Mouse (Mus musculus) 3T3-L1 (cell line): ENCODE data around the gene Fsip1.

Source experiments
- DNase-seq: peaks from one replicate; pipeline ENCODE4 v3.0.0-alpha.2; 2015; ENCODE audit warnings: low read depth, low spot score

The Fsip1 gene

DNA sequence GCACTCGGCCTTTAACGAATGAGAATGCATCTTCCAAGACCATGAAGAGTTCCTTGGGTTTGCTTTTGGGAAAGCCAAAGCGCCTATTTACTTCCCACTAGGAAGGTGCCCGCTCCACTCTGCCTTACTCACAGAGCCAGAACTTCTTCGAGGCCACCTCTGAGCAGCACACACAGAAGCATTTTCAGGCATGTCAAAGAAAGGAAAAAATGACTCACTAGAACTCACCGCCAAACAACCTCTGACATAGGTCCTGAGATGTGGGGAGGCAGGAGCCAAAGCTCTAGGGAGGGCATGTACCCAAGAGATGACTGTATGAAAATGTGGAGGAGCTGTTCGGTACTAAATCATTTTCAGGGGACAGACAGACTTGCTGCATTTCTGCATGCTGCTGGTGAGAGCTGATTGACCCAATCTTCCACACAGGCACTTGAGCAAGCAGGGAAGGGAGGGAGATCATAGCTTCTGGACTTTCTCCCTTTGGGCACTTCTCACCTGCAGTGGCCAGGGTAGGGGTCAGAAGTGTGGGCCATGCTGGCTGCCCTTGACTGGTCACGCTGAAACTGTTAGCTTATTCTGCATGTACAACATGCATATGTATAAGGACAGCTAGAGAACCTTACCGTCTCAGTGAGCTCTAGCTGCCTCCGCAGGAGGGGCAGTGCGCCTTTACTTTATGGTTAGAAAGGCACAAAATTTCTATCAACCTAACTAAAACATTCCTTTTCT is 131.4 kb downstream of the Fsip1 start:
- peak; percentile 67 for DNase-seq

DNA sequence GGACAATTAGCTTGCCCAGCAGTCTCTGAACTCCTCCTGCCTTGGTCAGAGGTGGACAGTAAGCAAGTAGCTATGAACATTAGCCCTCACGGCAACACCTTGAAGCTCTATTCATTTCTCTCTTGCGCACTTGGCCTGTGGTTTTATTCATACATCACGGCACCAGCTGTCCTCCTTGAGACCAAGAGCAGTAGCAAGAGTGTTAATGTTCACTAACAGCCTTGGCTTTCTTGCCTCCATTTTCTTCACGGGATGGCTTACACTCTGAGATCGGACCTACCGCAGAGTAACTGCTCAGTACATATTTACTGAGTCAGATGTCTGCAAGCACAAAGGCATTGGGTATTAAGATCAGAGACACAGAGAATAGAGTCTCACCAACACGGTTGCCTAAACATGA is 132.3 kb downstream of the Fsip1 start:
- DNase-seq: peak; percentile 27

DNA sequence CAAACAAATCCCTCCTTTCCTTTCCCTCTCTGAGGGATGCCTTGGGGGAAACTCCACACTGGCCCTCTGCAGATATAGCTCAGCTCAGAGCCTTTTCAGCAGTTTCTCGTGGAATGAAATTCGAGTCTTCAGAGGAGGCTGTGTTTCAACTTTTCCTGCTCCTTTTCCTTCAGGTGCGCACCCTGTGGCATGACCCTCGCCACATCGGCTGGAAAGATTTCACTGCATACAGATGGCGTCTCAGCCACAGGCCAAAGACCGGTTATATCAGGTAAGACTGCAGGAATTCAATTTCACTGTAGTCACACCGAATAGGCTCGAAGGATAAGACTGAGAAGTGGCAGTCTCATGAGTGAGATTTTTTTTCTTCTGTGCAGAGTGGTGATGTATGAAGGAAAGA is 133.0 kb downstream of the Fsip1 start:
- DNase-seq: no peak

DNA sequence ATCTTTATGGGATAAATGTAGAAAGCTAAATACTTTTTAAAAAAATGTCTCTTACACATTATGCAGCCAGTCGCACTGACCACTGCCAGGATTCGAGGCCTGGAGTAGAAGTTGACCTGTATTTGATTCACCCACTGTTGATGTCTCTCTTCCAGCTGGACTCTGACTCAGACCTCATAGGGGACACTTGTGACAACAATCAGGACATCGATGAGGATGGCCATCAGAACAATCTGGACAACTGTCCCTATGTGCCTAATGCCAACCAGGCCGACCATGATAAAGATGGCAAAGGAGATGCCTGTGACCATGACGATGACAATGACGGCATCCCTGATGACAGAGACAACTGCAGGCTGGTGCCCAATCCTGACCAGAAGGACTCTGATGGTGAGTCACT is 134.5 kb downstream of the Fsip1 start:
- peak; percentile 39 for DNase-seq

DNA sequence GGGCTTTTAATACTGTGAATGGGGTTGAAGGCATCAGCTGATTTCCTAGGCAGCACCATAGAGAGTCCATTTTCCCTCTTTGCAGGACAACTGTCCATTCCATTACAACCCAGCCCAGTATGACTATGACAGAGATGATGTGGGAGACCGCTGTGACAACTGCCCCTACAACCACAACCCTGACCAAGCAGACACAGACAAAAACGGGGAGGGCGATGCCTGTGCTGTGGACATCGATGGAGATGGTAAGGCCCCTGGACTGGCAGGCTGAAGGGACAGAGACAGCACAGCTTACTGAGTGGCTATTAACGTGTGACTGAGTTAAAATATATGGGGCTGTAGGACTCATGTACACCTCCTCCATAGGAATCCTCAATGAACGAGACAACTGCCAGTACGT is 136.0 kb downstream of the Fsip1 start:
- DNase-seq: no peak

DNA sequence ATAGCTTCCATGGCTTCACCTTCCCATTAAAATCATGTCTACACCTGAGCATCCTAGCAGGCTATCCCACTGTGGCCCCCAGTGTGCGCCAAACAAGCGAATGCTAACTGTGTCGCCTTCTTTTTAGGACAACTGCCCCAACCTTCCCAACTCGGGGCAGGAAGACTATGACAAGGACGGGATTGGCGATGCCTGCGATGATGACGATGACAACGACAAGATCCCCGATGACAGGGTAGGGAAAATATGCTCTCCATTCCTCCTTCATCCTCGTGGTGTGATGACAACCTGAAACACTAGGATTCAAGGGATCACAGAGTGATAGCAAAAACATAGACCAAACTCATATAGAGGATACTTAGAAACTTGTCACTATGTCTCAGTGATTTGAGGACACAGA is 136.7 kb downstream of the Fsip1 start:
- DNase-seq: no peak

DNA sequence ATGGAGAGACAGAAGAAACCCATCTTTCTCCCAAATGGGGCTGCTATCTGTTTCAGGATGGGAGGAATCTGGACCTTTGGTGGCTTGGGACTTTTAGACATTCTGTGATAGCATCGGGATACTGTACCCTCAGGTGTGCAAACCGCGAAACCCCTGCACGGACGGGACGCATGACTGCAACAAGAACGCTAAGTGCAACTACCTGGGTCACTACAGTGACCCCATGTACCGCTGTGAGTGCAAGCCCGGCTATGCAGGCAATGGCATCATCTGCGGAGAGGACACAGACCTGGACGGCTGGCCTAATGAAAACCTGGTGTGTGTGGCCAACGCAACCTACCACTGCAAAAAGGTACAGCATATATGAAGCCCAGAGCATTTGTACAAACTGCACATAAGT is 137.1 kb downstream of the Fsip1 start:
- DNase-seq: no peak

DNA sequence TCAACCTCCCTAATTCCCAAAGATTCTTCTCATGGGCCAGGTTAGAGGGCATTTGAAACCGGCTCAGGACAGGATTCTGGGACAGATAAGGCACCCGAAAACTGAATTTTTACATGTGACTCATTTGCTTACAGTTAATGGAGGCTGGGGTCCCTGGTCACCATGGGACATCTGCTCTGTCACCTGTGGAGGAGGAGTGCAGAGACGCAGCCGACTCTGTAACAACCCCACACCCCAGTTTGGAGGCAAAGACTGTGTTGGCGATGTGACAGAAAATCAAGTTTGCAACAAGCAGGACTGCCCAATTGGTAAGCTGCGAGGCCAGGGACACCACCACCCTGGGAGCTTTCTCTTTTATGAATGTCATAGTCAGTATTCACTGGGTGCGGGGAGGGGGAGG is 138.3 kb downstream of the Fsip1 start:
- no peak for DNase-seq

DNA sequence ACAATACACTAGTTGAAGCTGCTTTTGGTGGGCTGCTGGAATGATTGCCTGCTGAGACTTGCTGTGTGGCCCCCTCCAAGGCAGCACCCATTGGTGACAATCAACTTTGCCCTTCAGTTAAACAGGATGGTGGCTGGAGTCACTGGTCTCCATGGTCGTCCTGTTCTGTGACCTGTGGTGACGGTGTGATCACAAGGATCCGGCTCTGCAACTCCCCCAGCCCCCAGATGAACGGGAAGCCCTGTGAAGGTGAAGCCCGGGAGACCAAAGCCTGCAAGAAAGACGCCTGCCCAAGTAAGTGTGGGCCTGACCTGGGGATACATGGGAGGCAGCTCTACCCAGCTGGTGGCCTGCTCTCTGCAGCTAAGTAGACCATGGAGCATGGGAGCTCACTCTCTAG is 138.7 kb downstream of the Fsip1 start:
- DNase-seq: no peak

DNA sequence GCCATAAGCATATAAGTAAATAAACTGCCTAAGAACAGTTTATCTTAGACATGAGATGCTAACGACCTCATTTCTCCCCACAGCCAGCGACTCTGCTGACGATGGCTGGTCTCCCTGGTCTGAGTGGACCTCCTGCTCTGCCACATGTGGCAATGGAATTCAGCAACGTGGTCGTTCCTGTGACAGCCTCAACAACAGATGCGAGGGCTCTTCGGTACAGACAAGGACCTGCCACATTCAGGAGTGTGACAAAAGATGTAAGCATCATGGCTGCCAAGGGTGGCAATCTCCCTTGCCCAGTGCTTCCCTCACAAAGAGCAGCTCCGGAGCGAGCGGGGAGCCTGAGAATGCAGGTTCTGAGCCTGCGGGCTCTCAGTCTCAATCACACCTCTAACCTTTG is 139.4 kb downstream of the Fsip1 start:
- no peak for DNase-seq

DNA sequence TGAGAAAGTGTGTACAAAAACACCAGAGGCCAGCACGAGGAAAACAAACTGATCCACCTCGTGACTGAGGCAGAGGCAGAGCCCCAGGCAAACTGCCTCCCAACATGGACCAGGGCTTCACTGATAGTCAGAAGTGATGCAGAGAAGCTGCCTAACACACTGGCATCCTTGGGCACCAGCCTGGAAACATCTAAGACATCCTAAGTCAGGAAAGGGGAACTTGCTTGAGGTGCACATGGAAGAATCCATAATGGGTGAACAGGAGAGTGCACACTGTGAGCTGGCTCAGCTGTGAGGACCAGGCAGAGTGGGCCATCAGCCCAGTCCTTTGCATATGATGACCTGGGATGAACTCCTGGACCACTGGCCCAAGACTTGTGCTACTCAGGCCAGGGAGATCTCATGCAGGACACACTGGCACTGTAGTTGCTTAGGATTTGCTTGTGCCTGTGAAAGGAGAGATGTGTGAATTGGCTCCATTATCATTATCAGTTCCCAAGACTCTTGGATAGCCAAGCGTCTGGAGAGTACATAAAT is 139.9 kb downstream of the Fsip1 start:
- DNase-seq: no peak

DNA sequence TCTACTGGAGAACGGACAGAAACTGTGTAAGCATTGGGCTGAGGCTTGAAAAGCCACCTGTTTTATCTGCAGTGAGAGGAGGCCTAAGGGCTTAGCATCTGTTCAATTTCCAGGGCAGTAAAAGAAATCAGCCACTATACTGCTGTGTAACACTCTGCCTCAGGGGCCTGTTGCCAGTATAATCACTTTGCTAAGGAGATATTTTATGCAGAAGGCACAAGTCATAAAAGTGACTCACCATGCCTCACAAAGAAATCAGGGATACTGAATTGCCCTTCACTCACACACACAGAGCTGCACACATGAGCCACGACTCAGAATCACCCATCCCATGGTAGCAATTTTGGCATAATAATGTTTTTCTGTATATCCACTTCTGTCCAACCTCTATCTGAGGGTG is 140.6 kb downstream of the Fsip1 start:
- peak; percentile 79 for DNase-seq

DNA sequence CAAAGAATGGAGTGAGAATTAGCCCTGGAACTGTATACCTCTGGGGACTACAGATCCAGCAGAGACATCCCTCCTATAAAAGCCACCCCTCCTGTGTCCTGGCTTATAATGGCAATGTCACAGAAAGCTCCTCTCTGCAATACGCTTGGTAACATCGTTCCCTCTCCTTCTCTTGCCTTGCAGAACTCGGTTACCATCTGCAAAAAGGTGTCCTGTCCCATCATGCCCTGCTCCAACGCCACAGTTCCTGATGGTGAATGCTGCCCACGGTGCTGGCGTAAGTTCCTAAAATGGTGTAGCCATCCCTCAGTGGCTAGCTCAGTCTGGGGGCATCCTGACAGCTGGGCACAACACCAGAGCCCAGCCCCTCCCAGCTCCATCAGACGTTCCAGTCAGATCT is 141.1 kb downstream of the Fsip1 start:
- DNase-seq: no peak

DNA sequence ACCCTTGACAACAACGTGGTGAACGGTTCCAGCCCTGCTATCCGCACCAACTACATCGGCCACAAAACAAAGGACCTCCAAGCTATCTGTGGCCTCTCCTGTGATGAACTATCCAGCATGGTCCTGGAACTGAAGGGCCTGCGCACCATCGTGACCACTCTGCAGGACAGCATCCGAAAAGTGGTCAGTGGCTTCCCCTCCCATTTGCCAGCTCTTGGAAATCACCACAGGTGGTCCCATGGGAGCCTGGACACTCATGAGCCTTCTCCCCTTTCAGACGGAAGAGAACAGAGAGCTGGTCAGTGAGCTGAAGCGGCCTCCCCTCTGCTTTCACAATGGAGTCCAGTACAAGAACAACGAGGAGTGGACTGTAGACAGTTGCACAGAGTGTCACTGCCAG is 142.1 kb downstream of the Fsip1 start:
- DNase-seq: peak; percentile 30

DNA sequence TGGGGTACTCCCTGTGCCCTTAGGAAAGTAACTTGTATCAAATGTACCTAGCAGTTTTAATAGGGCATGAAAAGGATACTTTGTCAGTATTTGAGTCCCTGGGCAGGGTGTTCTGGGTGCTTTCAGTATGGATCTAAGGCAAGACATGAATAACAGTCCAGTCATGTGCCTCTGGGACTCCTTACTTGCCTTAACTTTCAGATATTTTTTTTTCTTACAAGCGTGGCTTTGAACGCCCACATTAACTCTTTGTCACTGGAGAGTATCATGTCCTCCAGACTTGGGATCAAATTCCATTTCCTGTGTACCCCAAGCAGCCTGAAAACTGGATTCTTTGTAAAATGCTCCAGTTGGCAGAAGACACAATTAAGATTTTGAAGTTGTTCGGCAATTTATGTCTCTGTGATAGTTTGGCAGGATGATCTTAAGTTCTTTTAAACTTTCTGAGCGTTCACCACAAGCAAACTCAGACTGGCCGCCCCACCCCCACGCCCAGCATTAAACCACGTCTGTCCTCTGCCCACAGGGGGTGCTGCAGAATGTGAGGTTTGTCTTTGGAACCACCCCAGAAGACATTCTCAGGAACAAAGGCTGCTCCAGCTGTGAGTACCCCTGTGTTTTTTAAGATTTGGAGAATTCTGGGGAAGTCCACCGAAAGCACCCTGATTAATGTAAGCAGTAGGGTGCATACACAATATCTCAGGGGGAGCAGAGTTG is 142.8 kb downstream of the Fsip1 start:
- peak; percentile 85 for DNase-seq

DNA sequence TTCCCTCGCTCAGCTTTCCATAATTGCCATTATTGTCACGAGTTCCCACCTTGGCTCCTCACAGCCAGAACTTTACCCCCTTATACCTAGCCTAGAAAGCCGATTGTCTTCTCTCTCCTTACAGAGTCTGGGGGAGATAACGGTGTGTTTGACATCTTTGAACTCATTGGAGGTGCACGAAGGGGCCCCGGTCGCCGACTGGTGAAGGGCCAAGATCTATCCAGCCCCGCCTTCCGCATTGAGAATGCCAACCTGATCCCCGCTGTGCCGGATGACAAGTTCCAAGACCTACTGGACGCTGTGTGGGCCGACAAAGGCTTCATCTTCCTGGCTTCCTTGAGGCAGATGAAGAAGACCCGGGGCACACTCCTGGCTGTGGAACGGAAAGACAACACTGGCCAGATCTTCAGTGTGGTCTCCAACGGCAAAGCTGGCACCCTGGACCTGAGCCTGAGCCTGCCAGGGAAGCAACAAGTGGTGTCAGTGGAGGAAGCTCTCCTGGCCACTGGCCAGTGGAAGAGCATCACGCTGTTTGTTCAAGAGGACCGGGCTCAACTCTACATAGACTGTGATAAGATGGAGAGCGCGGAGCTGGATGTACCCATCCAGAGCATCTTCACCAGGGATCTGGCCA is 143.8 kb downstream of the Fsip1 start:
- DNase-seq: peak; percentile 63

DNA sequence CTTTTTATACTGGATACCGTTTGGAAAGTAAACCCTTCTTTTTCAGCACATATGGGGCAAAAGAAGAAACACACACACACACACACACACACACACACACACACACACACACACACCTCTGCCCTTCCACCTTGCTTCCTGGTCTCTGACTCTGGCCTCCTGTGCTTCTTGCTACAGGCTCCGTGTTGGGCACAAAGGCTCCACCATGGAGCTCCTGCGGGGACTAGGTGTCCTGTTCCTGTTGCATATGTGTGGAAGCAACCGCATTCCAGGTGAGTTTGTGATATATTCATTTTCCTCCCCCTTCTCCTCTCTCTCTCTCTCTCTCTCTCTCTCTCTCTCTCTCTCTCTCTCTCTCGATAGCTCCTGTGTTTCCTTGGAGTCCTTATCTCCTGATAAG is 144.3 kb downstream of the Fsip1 start:
- DNase-seq: peak; percentile 57

DNA sequence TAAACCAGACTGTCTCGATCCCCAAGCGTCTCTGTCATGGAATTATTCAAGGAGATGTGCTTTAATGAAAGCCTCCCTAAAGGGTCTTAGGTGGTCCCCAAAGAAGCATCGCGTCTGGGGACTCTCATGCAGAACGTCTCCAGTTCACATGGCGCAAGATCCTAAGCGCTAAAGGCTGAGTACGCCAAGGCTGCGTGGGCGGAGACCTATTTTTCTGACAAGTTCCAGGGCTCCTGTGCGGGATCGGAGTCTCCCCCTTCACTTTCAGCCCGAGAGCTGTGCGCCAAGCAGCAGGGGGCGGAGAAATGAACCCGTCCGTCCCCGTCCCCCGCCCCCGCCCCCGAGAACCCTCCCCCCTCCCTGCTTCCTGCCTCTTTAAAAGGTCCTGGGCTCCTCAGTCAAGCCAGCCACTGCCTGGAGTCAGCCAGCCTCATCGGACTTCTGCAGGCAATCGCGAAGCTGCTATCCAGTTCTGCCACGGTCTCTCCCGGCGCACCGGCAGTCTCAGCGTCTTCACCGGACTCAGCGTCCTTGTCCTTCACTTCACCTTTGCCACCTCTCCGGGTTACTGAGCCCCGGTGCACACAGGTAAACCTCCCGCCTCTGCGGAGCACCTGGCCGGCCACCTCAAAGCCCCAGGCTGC is 145.2 kb downstream of the Fsip1 start, which contains the start of gene Thbs1:
Gene Thbs1, plus strand, starts transcription at position 389 of the 644 bp plus-strand sequence.
- DNase-seq: peak; percentile 98

DNA sequence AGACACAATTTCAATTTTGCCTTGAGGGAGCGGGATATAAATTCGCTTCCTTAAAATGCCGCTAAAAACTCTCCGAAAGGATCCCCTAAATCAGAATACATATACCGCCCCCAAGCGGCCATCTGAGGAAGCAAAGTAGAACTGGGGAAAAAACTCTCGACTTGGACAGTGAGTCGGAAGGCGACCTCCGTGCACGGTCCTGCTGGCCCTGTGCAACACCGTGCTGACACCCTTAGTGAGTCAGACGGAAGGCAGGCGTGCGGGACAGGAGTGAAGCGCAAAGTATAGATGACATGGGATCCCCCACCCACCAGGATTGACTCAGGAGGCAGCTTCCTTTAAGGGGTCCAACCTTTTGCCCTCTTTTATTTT is 145.7 kb downstream of the Fsip1 start:
- peak; percentile 98 for DNase-seq

DNA sequence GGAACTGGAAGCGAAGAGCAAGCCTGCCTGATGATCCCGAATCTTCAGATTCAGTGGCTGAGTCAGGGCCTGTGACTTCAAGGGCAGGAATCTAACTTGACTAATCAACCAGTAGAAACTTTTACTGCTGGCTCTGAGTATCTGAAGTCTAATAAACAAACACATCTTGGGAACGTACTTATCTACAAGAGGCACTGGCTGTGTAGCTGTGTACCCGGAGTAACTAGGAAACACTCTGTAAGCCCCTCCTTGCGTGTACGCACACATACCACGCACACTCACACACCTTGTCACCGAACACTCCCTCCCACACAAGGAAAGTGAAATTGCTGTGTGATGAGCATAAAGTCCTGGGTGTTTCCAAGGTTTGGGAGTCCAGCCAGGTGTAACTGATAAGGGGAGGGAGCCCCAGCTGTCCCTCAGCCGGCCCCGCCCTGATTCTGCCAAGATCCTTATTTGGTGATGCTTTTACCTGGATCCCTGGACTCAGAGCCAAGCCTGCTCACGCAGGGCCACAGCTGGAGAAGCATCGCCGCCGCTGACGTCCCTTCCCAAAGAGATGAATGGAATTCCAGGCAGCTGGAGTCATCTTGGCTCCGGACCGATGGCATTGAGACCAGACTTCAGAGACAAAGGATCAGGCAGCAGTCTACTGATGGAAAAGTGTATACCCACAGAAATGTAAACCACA is 146.4 kb downstream of the Fsip1 start:
- peak; percentile 97 for DNase-seq

DNA sequence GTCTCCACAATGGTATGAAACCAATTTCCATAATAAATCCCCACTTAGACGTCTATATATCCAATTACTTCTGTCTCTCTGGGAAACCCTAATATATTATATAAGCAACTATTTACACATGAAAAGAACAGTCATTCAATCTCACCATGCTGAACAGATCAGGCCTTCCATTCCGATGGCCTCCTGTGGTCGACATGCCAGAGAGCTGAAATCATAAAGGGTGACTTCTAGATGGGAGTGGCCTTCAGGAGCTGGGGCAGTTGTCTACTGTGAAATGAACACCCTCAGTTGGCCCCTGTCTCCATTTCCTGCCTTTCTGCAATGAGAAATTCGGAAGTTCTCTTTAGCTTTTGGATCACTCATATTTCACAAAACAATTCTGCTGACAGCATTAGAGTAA is 154.6 kb downstream of the Fsip1 start:
- peak; percentile 89 for DNase-seq

DNA sequence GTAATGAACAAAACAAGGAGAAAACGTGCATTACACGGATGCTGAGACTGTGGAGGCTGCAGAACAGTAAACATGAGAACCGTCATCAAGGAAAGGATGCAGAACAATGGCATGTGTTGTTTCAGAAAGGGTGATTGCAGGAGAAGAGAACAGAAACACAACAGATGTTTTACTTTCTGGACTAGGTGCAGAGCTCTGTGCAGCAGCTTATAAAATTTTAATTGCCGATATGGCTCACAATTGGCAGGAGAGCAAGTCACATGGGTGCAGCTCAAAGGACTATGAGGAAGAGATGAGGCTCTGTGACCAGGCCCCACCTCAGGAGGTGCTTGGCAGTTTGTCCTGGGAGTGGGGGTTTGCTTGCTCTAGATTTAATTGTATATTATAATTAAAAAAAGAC is 157.7 kb downstream of the Fsip1 start:
- no peak for DNase-seq
